Mouse (Mus musculus) mouse embryonic stem cell (cell line): ENCODE results near the gene Zbtb46.

Experiments used
- in situ Hi-C, 2 experiments: fragments of 300-500 bp; cut with MboI; formaldehyde crosslinking; loops; 1 replicate in 1 of 2; 3 replicates in 1 of 2; pipeline ENCODE4 v1.14.3; 2019 to 2020; ENCODE audit warnings: low sequenced_read_pairs in 2 of 2, low pct_unique_long_range_greater_than_20kb in 1 of 2, mixed read lengths in 1 of 2; ENCODE audit not compliant: unreplicated experiment in 1 of 2

Zbtb46 gene

GRCm38 (mm10) chr2:181381107-181381506 lies 78.1 kb downstream of the Zbtb46 start:
- in situ Hi-C loops: no loop called here

- in situ Hi-C loops: no loop called here
Observed at GRCm38 (mm10) chr2:181380251-181380650, 79.0 kb downstream of the Zbtb46 start.

GRCm38 (mm10) chr2:181379778-181380177 lies 79.4 kb downstream of the Zbtb46 start, which contains the start of gene Lime1:
TSS of gene Lime1 (plus strand) at chr2:181380078.
- in situ Hi-C loops: no loop called here

GRCm38 (mm10) chr2:181378701-181379100 lies 80.5 kb downstream of the Zbtb46 start:
- in situ Hi-C loops: no loop called here

- in situ Hi-C loops: no loop called here
Observed at GRCm38 (mm10) chr2:181377230-181377629, 82.0 kb downstream of the Zbtb46 start.

GRCm38 (mm10) chr2:181375787-181376186 lies 83.4 kb downstream of the Zbtb46 start:
- in situ Hi-C loops: no loop called here

- in situ Hi-C loops: no loop called here
Observed at GRCm38 (mm10) chr2:181370001-181370400, 89.2 kb downstream of the Zbtb46 start.

GRCm38 (mm10) chr2:181365655-181366075 lies 93.6 kb downstream of the Zbtb46 start:
- in situ Hi-C loops: no loop called here

- in situ Hi-C loops: no loop called here
Observed at GRCm38 (mm10) chr2:181364860-181365596, 94.2 kb downstream of the Zbtb46 start, which contains the start of the genes Zgpat and Arfrp1. TSS of gene Zgpat (plus strand) at chr2:181364928. TSS of gene Arfrp1 (minus strand) at chr2:181365404.

- in situ Hi-C loops: no loop called here
Observed at GRCm38 (mm10) chr2:181364487-181364859, 94.8 kb downstream of the Zbtb46 start.

GRCm38 (mm10) chr2:181363946-181364345 lies 95.3 kb downstream of the Zbtb46 start:
- in situ Hi-C loops: no loop called here

GRCm38 (mm10) chr2:181356780-181357179 lies 102.4 kb downstream of the Zbtb46 start:
- in situ Hi-C loops: no loop called here

GRCm38 (mm10) chr2:181342766-181343165 lies 116.5 kb downstream of the Zbtb46 start:
- in situ Hi-C loops: no loop called here

GRCm38 (mm10) chr2:181340426-181340825 lies 118.8 kb downstream of the Zbtb46 start:
- in situ Hi-C loops: no loop called here
